Mouse (Mus musculus): ENCODE results near the gene Smg9. TPM values are rescaled to one million over a fixed set of nuclear protein-coding genes. Genes with fewer than 3 reads are reported as not detected.

Gene Smg9
- polyA plus RNA-seq, 2 experiments, result 11.2 to 20.6 TPM

DNA sequence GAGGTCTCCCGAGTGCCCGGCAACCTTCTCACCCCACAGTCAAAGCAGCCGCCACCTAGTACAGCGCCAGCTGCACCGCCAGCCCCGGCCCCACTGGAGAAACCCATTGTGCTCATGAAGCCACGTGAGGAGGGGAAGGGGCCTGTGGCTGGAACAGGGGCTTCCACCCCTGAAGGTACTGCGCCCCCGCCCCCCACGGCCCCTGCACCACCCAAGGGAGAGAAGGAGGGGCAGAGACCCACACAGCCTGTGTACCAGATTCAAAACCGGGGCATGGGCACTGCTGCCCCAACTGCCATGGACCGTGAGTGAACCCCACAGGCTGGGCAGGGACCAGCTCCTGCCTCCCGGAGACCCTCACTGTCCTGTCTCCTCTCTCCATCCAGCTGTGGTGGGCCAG lies 6.2 kb downstream of the Smg9 start:
- TF ChIP-seq CTCF (IDR thresholded peaks at IDR 0.05; ENCODE audit: low read depth) (no peak), EP300 (IDR thresholded peaks at IDR 0.05; ENCODE audit: low read depth) (no peak)
- Histone ChIP-seq H3K27ac (no peak overlapping the region), H3K4me2 (ENCODE audit: low read depth) (no peak overlapping the region), H3K4me3 (ENCODE audit: insufficient read depth in 1 of 2, low read depth in 2 of 2, low read length in 2 of 2) (no peak overlapping the region), H3K27me3 (ENCODE audit: control insufficient read depth, insufficient read depth, low read length) (no peaks in the 10 kb centered on the region), H3K9me3 (ENCODE audit: control insufficient read depth, low read length) (no peaks in the 10 kb centered on the region), H3K4me1 (replicated peaks; ENCODE audit: control insufficient read depth in 2 of 2, insufficient read depth in 2 of 2, low read length in 1 of 2) (peaks cover 1 to 12% of the 10 kb centered on the region in 2 experiments; a peak in 3 of 4 replicates), H3K9ac (replicated peaks) (no peak overlapping the region), H3K36me3 (replicated peaks; ENCODE audit: control insufficient read depth, insufficient read depth, low read depth) (peaks cover 18% of the 10 kb centered on the region)
- DNase-seq (ENCODE audit: low read depth in 3 of 3, low spot score in 3 of 3), result no peak
- ATAC-seq (ENCODE audit: insufficient read depth), result no peak
- WGBS (ENCODE audit: insufficient replicate concordance), result 90% methylated on average over 13 of the region's 13 CpGs

DNA sequence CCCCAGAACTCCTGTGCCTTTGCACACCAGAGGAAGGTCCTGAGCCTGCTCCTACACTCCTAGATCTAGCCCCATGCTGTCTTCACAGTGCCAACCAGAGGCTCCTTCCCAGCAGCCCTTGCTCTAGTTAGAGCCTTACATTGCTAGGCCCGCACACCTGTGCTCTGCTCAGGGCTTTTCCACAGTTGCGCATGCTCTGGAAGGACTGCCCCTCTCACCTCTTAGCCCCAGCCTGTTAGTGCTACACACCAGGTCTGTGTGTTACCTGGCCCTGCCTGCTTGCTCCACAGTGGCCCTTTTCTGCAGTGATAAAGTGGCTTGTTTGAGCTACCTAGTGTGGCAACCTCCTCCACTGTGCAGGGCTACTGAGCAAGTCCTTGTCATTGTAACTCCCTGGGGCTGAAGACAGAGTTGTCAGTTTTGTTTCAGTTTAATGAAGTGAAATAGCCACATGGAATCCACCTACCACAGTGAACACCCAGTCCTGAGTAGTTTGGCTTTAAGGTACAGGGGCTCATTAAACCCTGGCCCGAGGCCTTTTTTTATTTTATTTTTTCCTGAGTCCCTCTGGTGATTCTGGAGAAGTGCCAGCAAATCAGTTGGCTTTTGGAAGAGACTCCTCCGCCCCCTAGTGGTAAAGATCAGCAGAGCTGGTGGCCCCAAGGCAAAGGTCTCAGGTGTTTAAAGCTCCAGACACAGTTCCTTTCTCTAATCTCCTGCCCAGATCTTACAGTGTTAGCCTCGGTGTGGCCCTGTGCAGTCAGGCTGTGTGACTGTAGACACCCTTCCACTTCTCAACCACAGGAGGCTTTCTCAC lies 7.3 kb downstream of the Smg9 start:
- H3K4me2 ChIP-seq (ENCODE audit: low read depth), result no peak overlapping the region
- peaks cover 18% of the 10 kb centered on the region for H3K36me3 ChIP-seq (replicated peaks; ENCODE audit: control insufficient read depth, insufficient read depth, low read depth)
- ATAC-seq (ENCODE audit: insufficient read depth) (peak; percentile 38; the same call in 1 of the 2 replicates), DNase-seq (ENCODE audit: low read depth in 3 of 3, low spot score in 3 of 3) (peak; percentile 60 to 68 (median 65))
- H3K4me3 ChIP-seq (ENCODE audit: insufficient read depth in 1 of 2, low read depth in 2 of 2, low read length in 2 of 2), result no peak overlapping the region
- H3K27me3 ChIP-seq (ENCODE audit: control insufficient read depth, insufficient read depth, low read length), result no peaks in the 10 kb centered on the region
- no peak overlapping the region for H3K9ac ChIP-seq (replicated peaks)
- TF ChIP-seq CTCF (IDR thresholded peaks at IDR 0.05; ENCODE audit: low read depth) (peak; percentile 88), EP300 (IDR thresholded peaks at IDR 0.05; ENCODE audit: low read depth) (no peak)
- H3K4me1 ChIP-seq (replicated peaks; ENCODE audit: control insufficient read depth in 2 of 2, insufficient read depth in 2 of 2, low read length in 1 of 2), result peaks cover 0 to 7% of the 10 kb centered on the region in 2 experiments; a peak in 1 of 4 replicates
- peak overlapping the region; percentile 26; the same call in 1 of the 2 replicates for H3K27ac ChIP-seq
- H3K9me3 ChIP-seq (ENCODE audit: control insufficient read depth, low read length), result no peaks in the 10 kb centered on the region
- WGBS (ENCODE audit: insufficient replicate concordance), result 38% methylated on average over 5 of the region's 5 CpGs

DNA sequence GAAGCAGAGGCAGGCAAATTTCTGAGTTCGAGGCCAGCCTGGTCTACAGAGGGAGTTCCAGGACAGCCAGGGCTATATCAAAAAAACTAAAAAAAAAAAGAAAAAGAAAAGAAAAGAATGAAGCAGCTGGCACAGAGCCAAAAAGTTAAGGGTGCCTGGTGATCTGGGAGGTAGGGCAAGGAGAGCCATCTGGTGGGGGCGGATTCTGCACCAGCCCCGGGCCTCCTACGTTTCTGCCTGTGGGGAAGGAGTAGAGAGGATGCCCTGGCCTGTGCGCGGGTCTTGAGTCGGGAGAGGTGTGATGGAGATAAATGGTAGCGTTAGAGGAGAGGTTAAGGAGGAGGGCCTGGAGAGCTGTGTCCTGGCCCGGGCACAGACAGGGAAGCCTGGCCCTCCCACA lies 8.8 kb downstream of the Smg9 start:
- H3K27ac ChIP-seq, result no peak overlapping the region
- WGBS (ENCODE audit: insufficient replicate concordance), result 81% methylated on average over 9 of the region's 9 CpGs
- H3K4me3 ChIP-seq (ENCODE audit: insufficient read depth in 1 of 2, low read depth in 2 of 2, low read length in 2 of 2), result no peak overlapping the region
- ATAC-seq (ENCODE audit: insufficient read depth) (no peak), DNase-seq (ENCODE audit: low read depth in 3 of 3, low spot score in 3 of 3) (no peak)
- TF ChIP-seq CTCF (IDR thresholded peaks at IDR 0.05; ENCODE audit: low read depth), result no peak
- TF ChIP-seq EP300 (IDR thresholded peaks at IDR 0.05; ENCODE audit: low read depth), result no peak
- no peaks in the 10 kb centered on the region for H3K27me3 ChIP-seq (ENCODE audit: control insufficient read depth, insufficient read depth, low read length)
- no peak overlapping the region for H3K9ac ChIP-seq (replicated peaks)
- H3K36me3 ChIP-seq (replicated peaks; ENCODE audit: control insufficient read depth, insufficient read depth, low read depth), result peaks cover 18% of the 10 kb centered on the region
- H3K9me3 ChIP-seq (ENCODE audit: control insufficient read depth, low read length), result no peaks in the 10 kb centered on the region
- peaks cover 0 to 7% of the 10 kb centered on the region in 2 experiments; a peak in 1 of 4 replicates for H3K4me1 ChIP-seq (replicated peaks; ENCODE audit: control insufficient read depth in 2 of 2, insufficient read depth in 2 of 2, low read length in 1 of 2)
- H3K4me2 ChIP-seq (ENCODE audit: low read depth), result no peak overlapping the region

DNA sequence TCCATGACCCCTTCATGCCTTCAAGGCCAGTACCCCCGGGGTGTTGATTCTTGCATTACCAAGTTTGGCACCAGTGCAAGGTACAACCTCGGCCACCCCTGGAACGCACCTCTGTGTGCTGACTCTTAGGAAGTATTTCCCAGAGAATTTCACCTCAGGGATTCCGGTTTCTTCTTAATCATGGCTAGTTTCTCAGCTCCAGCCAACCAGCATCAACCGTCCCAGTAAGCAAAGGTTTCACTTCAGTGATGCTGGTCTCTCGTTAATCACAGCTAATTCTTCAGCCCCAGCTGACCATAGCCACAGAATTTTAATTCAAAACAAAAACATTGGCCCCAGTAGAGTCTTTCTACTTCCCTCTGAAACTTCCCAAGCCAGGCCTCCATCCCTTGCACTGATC lies 10.7 kb downstream of the Smg9 start:
- Histone ChIP-seq H3K9ac (replicated peaks) (no peak overlapping the region), H3K9me3 (ENCODE audit: control insufficient read depth, low read length) (no peaks in the 10 kb centered on the region), H3K4me1 (replicated peaks; ENCODE audit: control insufficient read depth in 2 of 2, insufficient read depth in 2 of 2, low read length in 1 of 2) (0 out of 4 replicates have a peak, but pooled peaks cover 0 to 3% of the 10 kb centered on the region in 2 experiments), H3K4me2 (ENCODE audit: low read depth) (no peak overlapping the region), H3K27ac (no peak overlapping the region), H3K4me3 (ENCODE audit: insufficient read depth in 1 of 2, low read depth in 2 of 2, low read length in 2 of 2) (no peak overlapping the region), H3K27me3 (ENCODE audit: control insufficient read depth, insufficient read depth, low read length) (no peaks in the 10 kb centered on the region), H3K36me3 (replicated peaks; ENCODE audit: control insufficient read depth, insufficient read depth, low read depth) (peaks cover 14% of the 10 kb centered on the region)
- TF ChIP-seq EP300 (IDR thresholded peaks at IDR 0.05; ENCODE audit: low read depth), result no peak
- TF ChIP-seq CTCF (IDR thresholded peaks at IDR 0.05; ENCODE audit: low read depth), result no peak
- ATAC-seq (ENCODE audit: insufficient read depth), result no peak
- DNase-seq (ENCODE audit: low read depth in 3 of 3, low spot score in 3 of 3), result no peak
- 80% methylated on average over 6 of the region's 6 CpGs for WGBS (ENCODE audit: insufficient replicate concordance)

DNA sequence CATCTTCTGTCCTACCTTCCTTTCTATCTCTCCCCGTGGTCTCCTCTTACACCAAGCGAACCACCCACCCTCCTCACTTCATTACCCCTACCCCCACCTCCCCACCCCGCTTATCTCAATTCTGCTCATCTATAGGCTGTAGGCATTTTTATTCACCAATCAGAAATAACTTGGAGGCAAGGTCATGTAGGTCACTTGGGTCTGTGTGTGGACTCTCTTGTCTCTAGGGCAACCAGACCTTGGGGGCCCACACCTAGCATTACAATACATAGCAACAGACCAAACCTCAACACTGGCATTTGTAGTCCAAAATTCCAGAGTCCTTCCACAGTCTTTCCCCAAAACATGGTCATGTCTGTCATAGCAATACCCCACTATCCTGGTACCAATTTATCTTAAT lies 11.4 kb downstream of the Smg9 start:
- Histone ChIP-seq H3K4me3 (ENCODE audit: insufficient read depth in 1 of 2, low read depth in 2 of 2, low read length in 2 of 2) (no peak overlapping the region), H3K4me2 (ENCODE audit: low read depth) (no peak overlapping the region), H3K36me3 (replicated peaks; ENCODE audit: control insufficient read depth, insufficient read depth, low read depth) (peaks cover 8% of the 10 kb centered on the region), H3K9ac (replicated peaks) (no peak overlapping the region), H3K4me1 (replicated peaks; ENCODE audit: control insufficient read depth in 2 of 2, insufficient read depth in 2 of 2, low read length in 1 of 2) (0 out of 4 replicates have a peak, but pooled peaks cover 0 to 3% of the 10 kb centered on the region in 2 experiments), H3K27me3 (ENCODE audit: control insufficient read depth, insufficient read depth, low read length) (no peaks in the 10 kb centered on the region), H3K27ac (no peak overlapping the region), H3K9me3 (ENCODE audit: control insufficient read depth, low read length) (no peaks in the 10 kb centered on the region)
- no peak for ATAC-seq (ENCODE audit: insufficient read depth)
- WGBS (ENCODE audit: insufficient replicate concordance), result 64% methylated on average over 3 of the region's 3 CpGs
- no peak for DNase-seq (ENCODE audit: low read depth in 3 of 3, low spot score in 3 of 3)
- TF ChIP-seq CTCF (IDR thresholded peaks at IDR 0.05; ENCODE audit: low read depth) (no peak), EP300 (IDR thresholded peaks at IDR 0.05; ENCODE audit: low read depth) (no peak)
